Mouse (Mus musculus): Measurements from ENCODE around the gene Gm12216. TPM values are rescaled to one million over a fixed set of nuclear protein-coding genes. Genes with fewer than 3 reads are reported as not detected.
A peak's percentile ranks its signal among the peaks of the same experiment; 100 is the strongest.

The Gm12216 gene
- polyA plus RNA-seq, 1 experiment from 2014 or later = 0.63 TPM

GRCm38 (mm10) chr11:53778455-53778854, 80.6 kb downstream of the Gm12216 start:
- Histone ChIP-seq H3K27ac (replicated peaks; ENCODE audit: low read depth, low read length) (no peak overlapping the region), H3K27me3 (replicated peaks; ENCODE audit: control insufficient read depth, insufficient read depth, low read length) (no peaks in the 10 kb centered on the region), H3K9ac (ENCODE audit: low read depth, low read length) (no peak overlapping the region), H3K4me1 (ENCODE audit: control insufficient read depth, insufficient read depth, low read length) (no peaks in the 10 kb centered on the region), H3K9me3 (ENCODE audit: control insufficient read depth, low read length) (no peaks in the 10 kb centered on the region), H3K4me2 (ENCODE audit: low read depth, low read length) (no peak overlapping the region), H3K36me3 (ENCODE audit: control insufficient read depth, insufficient read depth, low read length) (peaks cover 28% of the 10 kb centered on the region; the same call in 1 of the 2 replicates), H3K4me3 (ENCODE audit: low read depth, low read length) (no peak overlapping the region)
- ATAC-seq (ENCODE audit: low read depth) (no peak), DNase-seq (ENCODE audit: low spot score) (no peak)
- WGBS = 74% methylated on average over 5 of the region's 5 CpGs

DNA sequence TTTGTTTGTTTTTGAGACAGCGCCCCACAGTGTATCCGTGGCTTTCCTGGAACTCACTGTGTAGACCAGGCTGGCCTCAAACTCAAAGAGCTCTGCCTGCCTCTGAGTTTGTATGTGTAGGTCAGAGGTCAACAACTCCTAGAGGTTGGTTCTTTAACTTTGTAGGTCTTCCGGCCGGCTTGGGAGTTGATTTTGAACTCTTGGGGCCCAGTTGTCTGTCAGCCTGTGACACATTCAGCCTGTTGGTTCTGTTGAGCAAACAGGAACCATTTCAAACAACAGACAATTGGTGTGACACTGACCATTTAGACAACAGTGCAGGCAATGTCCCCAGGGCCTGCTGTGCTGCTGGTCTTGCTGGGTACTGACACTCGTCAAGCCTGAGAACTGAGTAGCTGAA, 81.3 kb downstream of the Gm12216 start:
- H3K9ac ChIP-seq (ENCODE audit: low read depth, low read length) = no peak overlapping the region
- DNase-seq (ENCODE audit: low spot score) = no peak
- 56% methylated on average over 5 of the region's 5 CpGs for WGBS
- no peak overlapping the region for H3K4me2 ChIP-seq (ENCODE audit: low read depth, low read length)
- H3K27ac ChIP-seq (replicated peaks; ENCODE audit: low read depth, low read length) = no peak overlapping the region
- no peak overlapping the region for H3K4me3 ChIP-seq (ENCODE audit: low read depth, low read length)
- no peaks in the 10 kb centered on the region for H3K9me3 ChIP-seq (ENCODE audit: control insufficient read depth, low read length)
- H3K27me3 ChIP-seq (replicated peaks; ENCODE audit: control insufficient read depth, insufficient read depth, low read length) = no peaks in the 10 kb centered on the region
- no peak for ATAC-seq (ENCODE audit: low read depth)
- peaks cover 28% of the 10 kb centered on the region; the same call in 1 of the 2 replicates for H3K36me3 ChIP-seq (ENCODE audit: control insufficient read depth, insufficient read depth, low read length)
- H3K4me1 ChIP-seq (ENCODE audit: control insufficient read depth, insufficient read depth, low read length) = no peaks in the 10 kb centered on the region

DNA sequence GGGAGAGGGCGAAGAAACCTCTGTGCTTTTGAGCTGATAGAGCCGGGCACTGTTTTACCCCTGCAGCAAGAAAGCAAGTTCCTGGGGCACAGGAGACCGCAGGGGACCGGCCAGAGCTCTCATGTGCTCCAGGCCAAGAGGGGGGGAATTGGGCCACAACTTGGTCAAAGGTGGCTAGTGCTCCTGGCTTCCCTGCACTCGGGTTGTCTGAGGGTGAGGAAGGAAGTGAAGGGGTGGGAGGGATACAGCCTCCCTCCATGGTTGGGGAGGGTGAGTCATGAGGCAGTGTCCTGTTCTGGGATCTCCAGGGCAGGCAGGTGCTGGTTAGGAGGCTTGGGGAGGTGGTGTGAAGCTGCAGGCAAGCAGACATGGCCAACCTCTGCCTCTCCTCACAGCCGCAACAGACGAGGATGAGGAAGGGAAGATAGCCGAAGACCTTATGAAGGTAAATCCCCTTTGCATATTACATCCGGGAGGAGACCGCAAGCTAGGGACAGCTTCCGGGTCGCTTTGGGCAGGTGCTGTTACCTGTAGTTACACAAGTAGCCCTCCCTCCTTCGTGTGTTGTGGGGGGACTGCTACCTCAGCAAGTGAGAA, 84.3 kb downstream of the Gm12216 start:
- no peak overlapping the region for H3K9ac ChIP-seq (ENCODE audit: low read depth, low read length)
- no peak overlapping the region for H3K27ac ChIP-seq (replicated peaks; ENCODE audit: low read depth, low read length)
- no peaks in the 10 kb centered on the region for H3K9me3 ChIP-seq (ENCODE audit: control insufficient read depth, low read length)
- H3K4me2 ChIP-seq (ENCODE audit: low read depth, low read length) = no peak overlapping the region
- ATAC-seq (ENCODE audit: low read depth) (no peak), DNase-seq (ENCODE audit: low spot score) (no peak)
- no peaks in the 10 kb centered on the region for H3K4me1 ChIP-seq (ENCODE audit: control insufficient read depth, insufficient read depth, low read length)
- 83% methylated on average over 13 of the region's 13 CpGs for WGBS
- peaks cover 28% of the 10 kb centered on the region; the same call in 1 of the 2 replicates for H3K36me3 ChIP-seq (ENCODE audit: control insufficient read depth, insufficient read depth, low read length)
- H3K4me3 ChIP-seq (ENCODE audit: low read depth, low read length) = no peak overlapping the region
- H3K27me3 ChIP-seq (replicated peaks; ENCODE audit: control insufficient read depth, insufficient read depth, low read length) = no peaks in the 10 kb centered on the region

GRCm38 (mm10) chr11:53773641-53774360, 85.3 kb downstream of the Gm12216 start:
- H3K4me1 ChIP-seq (ENCODE audit: control insufficient read depth, insufficient read depth, low read length) = no peaks in the 10 kb centered on the region
- no peaks in the 10 kb centered on the region for H3K9me3 ChIP-seq (ENCODE audit: control insufficient read depth, low read length)
- no peak for ATAC-seq (ENCODE audit: low read depth)
- no peak for DNase-seq (ENCODE audit: low spot score)
- H3K9ac ChIP-seq (ENCODE audit: low read depth, low read length) = no peak overlapping the region
- no peak overlapping the region for H3K27ac ChIP-seq (replicated peaks; ENCODE audit: low read depth, low read length)
- H3K36me3 ChIP-seq (ENCODE audit: control insufficient read depth, insufficient read depth, low read length) = peaks cover 28% of the 10 kb centered on the region; the same call in 1 of the 2 replicates
- no peak overlapping the region for H3K4me3 ChIP-seq (ENCODE audit: low read depth, low read length)
- 87% methylated on average over 16 of the region's 16 CpGs for WGBS
- H3K27me3 ChIP-seq (replicated peaks; ENCODE audit: control insufficient read depth, insufficient read depth, low read length) = no peaks in the 10 kb centered on the region
- no peak overlapping the region for H3K4me2 ChIP-seq (ENCODE audit: low read depth, low read length)

- no peak for ATAC-seq (ENCODE audit: low read depth)
- Histone ChIP-seq H3K9ac (ENCODE audit: low read depth, low read length) (no peak within 1 kb of the TSS), H3K4me3 (ENCODE audit: low read depth, low read length) (no peak within 1 kb of the TSS), H3K9me3 (ENCODE audit: control insufficient read depth, low read length) (no peaks in the 10 kb centered on the region), H3K36me3 (ENCODE audit: control insufficient read depth, insufficient read depth, low read length) (peaks cover 28% of the 10 kb centered on the region; the same call in 1 of the 2 replicates), H3K27ac (replicated peaks; ENCODE audit: low read depth, low read length) (no peak within 1 kb of the TSS), H3K4me2 (ENCODE audit: low read depth, low read length) (no peak within 1 kb of the TSS), H3K27me3 (replicated peaks; ENCODE audit: control insufficient read depth, insufficient read depth, low read length) (no peaks in the 10 kb centered on the region), H3K4me1 (ENCODE audit: control insufficient read depth, insufficient read depth, low read length) (no peaks in the 10 kb centered on the region)
- no peak for DNase-seq (ENCODE audit: low spot score)
- 93% methylated on average over 5 of the region's 5 CpGs for WGBS
Observed at GRCm38 (mm10) chr11:53773087-53773486, 86.0 kb downstream of the Gm12216 start, which contains the start of gene Gm17334. Gm17334 (minus strand) TSS chr11:53773187.

DNA sequence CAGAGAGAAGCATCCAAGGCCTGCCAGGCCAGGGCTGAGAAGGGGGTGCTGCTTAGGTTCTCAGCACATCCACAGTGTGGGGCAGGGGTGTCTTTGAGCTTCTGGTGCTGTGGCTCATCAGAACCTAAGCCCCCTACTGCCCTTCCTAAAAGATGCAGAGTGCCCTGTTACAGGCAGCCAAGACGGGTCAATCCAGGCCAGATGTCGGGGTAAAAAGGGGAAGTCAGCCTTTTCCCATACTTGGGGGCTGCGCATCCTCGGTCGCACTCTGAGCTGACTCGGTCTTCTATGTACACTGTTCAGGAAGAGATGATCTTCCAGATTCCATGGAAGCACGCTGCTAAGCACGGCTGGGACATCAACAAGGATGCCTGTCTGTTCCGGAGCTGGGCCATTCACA, 86.5 kb downstream of the Gm12216 start:
- H3K4me2 ChIP-seq (ENCODE audit: low read depth, low read length) = no peak overlapping the region
- no peaks in the 10 kb centered on the region for H3K27me3 ChIP-seq (replicated peaks; ENCODE audit: control insufficient read depth, insufficient read depth, low read length)
- H3K9me3 ChIP-seq (ENCODE audit: control insufficient read depth, low read length) = no peaks in the 10 kb centered on the region
- DNase-seq (ENCODE audit: low spot score) = no peak
- H3K9ac ChIP-seq (ENCODE audit: low read depth, low read length) = no peak overlapping the region
- H3K27ac ChIP-seq (replicated peaks; ENCODE audit: low read depth, low read length) = no peak overlapping the region
- 64% methylated on average over 9 of the region's 9 CpGs for WGBS
- no peak overlapping the region for H3K4me3 ChIP-seq (ENCODE audit: low read depth, low read length)
- no peak for ATAC-seq (ENCODE audit: low read depth)
- H3K36me3 ChIP-seq (ENCODE audit: control insufficient read depth, insufficient read depth, low read length) = peaks cover 26% of the 10 kb centered on the region; the same call in 1 of the 2 replicates
- no peaks in the 10 kb centered on the region for H3K4me1 ChIP-seq (ENCODE audit: control insufficient read depth, insufficient read depth, low read length)

DNA sequence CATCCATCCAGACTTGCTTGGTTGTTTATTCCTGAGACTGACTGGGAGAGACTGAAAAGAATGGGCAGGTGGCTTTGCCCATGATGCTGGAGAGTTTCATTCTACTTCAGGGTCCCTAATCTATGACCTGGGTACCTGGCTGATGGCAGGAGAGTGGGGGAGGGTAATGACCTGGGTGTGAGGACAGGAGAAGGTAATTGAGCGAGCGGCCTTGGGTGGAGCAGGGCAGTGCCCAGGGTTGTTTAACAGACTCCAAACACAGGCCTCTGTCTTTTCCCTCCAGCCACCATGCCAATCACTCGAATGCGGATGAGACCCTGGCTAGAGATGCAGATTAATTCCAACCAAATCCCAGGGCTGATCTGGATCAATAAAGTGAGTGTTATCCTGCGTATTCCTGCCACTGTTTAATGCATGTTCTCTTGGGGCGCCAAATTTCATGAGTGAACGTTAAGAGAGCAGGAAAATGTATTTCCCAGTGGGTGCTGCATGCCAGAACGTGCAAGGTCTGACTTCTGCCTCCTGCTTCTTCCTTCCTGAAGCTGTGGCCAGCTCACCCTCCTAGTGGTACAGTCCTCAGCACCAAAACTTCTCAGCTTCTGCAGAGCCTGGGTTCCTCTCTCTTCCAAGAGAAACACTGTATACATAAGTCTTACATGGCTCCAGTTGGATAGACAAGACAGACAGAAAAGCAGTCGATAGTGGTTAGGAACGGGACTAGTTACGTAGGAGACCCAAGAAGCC, 87.9 kb downstream of the Gm12216 start:
- ATAC-seq (ENCODE audit: low read depth) = no peak
- H3K27me3 ChIP-seq (replicated peaks; ENCODE audit: control insufficient read depth, insufficient read depth, low read length) = no peaks in the 10 kb centered on the region
- no peak for DNase-seq (ENCODE audit: low spot score)
- H3K4me3 ChIP-seq (ENCODE audit: low read depth, low read length) = peak overlapping the region; percentile 74
- no peaks in the 10 kb centered on the region for H3K4me1 ChIP-seq (ENCODE audit: control insufficient read depth, insufficient read depth, low read length)
- H3K36me3 ChIP-seq (ENCODE audit: control insufficient read depth, insufficient read depth, low read length) = peaks cover 14% of the 10 kb centered on the region; the same call in 1 of the 2 replicates
- no peaks in the 10 kb centered on the region for H3K9me3 ChIP-seq (ENCODE audit: control insufficient read depth, low read length)
- H3K27ac ChIP-seq (replicated peaks; ENCODE audit: low read depth, low read length) = no peak overlapping the region
- WGBS = 80% methylated on average over 11 of the region's 11 CpGs
- H3K9ac ChIP-seq (ENCODE audit: low read depth, low read length) = no peak overlapping the region
- peak overlapping the region; percentile 79 for H3K4me2 ChIP-seq (ENCODE audit: low read depth, low read length)

GRCm38 (mm10) chr11:53770125-53770791, 88.8 kb downstream of the Gm12216 start:
- Histone ChIP-seq H3K27ac (replicated peaks; ENCODE audit: low read depth, low read length) (peak overlapping the region; percentile 76), H3K27me3 (replicated peaks; ENCODE audit: control insufficient read depth, insufficient read depth, low read length) (no peaks in the 10 kb centered on the region), H3K9ac (ENCODE audit: low read depth, low read length) (peak overlapping the region; percentile 75), H3K4me2 (ENCODE audit: low read depth, low read length) (peak overlapping the region; percentile 79), H3K4me3 (ENCODE audit: low read depth, low read length) (peak overlapping the region; percentile 74), H3K9me3 (ENCODE audit: control insufficient read depth, low read length) (no peaks in the 10 kb centered on the region), H3K36me3 (ENCODE audit: control insufficient read depth, insufficient read depth, low read length) (0 out of 2 replicates have a peak, but pooled peaks cover 8% of the 10 kb centered on the region), H3K4me1 (ENCODE audit: control insufficient read depth, insufficient read depth, low read length) (no peaks in the 10 kb centered on the region)
- WGBS = 1% methylated on average over 40 of the region's 75 CpGs
- DNase-seq (ENCODE audit: low spot score) (peak; percentile 75), ATAC-seq (ENCODE audit: low read depth) (peak; percentile 87)
